Mouse (Mus musculus) hindbrain, embryonic 13.5 days (tissue): ENCODE data around the gene Lrmda. TPM values are rescaled to one million over a fixed set of nuclear protein-coding genes. Genes with fewer than 3 reads are reported as not detected.
A peak's percentile ranks its signal among the peaks of the same experiment; 100 is the strongest.

ENCODE experiments used
- ATAC-seq: fragments of 200-750 bp; cut with Nextera tagmentation; 2 replicates; pipeline ENCODE4 v1.8.0; 2017; ENCODE audit warnings: moderate TSS enrichment; ENCODE audit not compliant: low FRiP score
- H3K27ac ChIP-seq: fragments of 300-500 bp; sonication (generic); 2 replicates; pipeline ENCODE4 v1.5.1; 2015; ENCODE audit warnings: inconsistent platforms, mild to moderate bottlenecking, moderate library complexity
- H3K27me3 ChIP-seq: fragments of 300-500 bp; sonication (generic); 2 replicates; pipeline ENCODE4 v1.6.1; 2015; ENCODE audit warnings: mild to moderate bottlenecking, inconsistent platforms
- H3K36me3 ChIP-seq: fragments of 300-500 bp; sonication (generic); 2 replicates; pipeline ENCODE4 v1.6.1; 2015; ENCODE audit warnings: mild to moderate bottlenecking, inconsistent platforms
- H3K4me1 ChIP-seq: fragments of 300-500 bp; sonication (generic); replicated peaks from 2 replicates; pipeline ENCODE4 v1.6.1; 2015; ENCODE audit warnings: inconsistent platforms
- H3K4me2 ChIP-seq: fragments of 300-500 bp; sonication (generic); 2 replicates; pipeline ENCODE4 v1.6.1; 2015; ENCODE audit warnings: inconsistent platforms, mild to moderate bottlenecking, moderate library complexity
- H3K4me3 ChIP-seq: fragments of 300-500 bp; sonication (generic); 2 replicates; pipeline ENCODE4 v1.5.1; 2015; ENCODE audit warnings: mild to moderate bottlenecking, inconsistent platforms
- H3K9ac ChIP-seq: fragments of 300-500 bp; sonication (generic); 2 replicates; pipeline ENCODE4 v1.6.1; 2015; ENCODE audit warnings: mild to moderate bottlenecking, inconsistent platforms
- H3K9me3 ChIP-seq: fragments of 300-500 bp; sonication (generic); 2 replicates; pipeline ENCODE4 v1.6.1; 2016; ENCODE audit warnings: inconsistent platforms
- WGBS: fragments of 180-500 bp; shearing (Covaris S2); methylation state at CpG from one replicate; pipeline ENCODE4 v1.1.7; 2015; 5-methylcytosine and 5-hydroxymethylcytosine counted together
- polyA plus RNA-seq: library from polyadenylated mRNA; unstranded; fragments of >200 nt; fragmentation: Nextera tagmentation; extraction: Ambion mirVana; gene quantifications from 2 replicates; pipeline ENCODE4 v1.2.1, GENCODE M21; 2015

Lrmda gene
- polyA plus RNA-seq, 1 experiment from 2014 or later: 0.16 TPM

- Histone ChIP-seq H3K4me3 (no peak overlapping the region), H3K36me3 (no peaks in the 10 kb centered on the region), H3K27me3 (peaks cover 22% of the 10 kb centered on the region), H3K4me1 (peaks cover 42% of the 10 kb centered on the region), H3K9ac (no peak overlapping the region), H3K4me2 (no peak overlapping the region), H3K9me3 (no peaks in the 10 kb centered on the region), H3K27ac (no peak overlapping the region)
- 63% methylated on average over 8 of the region's 8 CpGs for WGBS
- no peak for ATAC-seq
Measured at GRCm38 (mm10) chr14:22154096-22154495, 134.6 kb downstream of the Lrmda start.

- no peak overlapping the region for H3K4me2 ChIP-seq
- H3K4me3 ChIP-seq: no peak overlapping the region
- H3K27ac ChIP-seq: no peak overlapping the region
- H3K4me1 ChIP-seq: peaks cover 42% of the 10 kb centered on the region
- no peaks in the 10 kb centered on the region for H3K36me3 ChIP-seq
- no peak overlapping the region for H3K9ac ChIP-seq
- H3K27me3 ChIP-seq: peaks cover 22% of the 10 kb centered on the region
- 22% methylated on average over 2 of the region's 2 CpGs for WGBS
- ATAC-seq: no peak
- no peaks in the 10 kb centered on the region for H3K9me3 ChIP-seq
Measured at GRCm38 (mm10) chr14:22155034-22155433, 135.5 kb downstream of the Lrmda start.

GRCm38 (mm10) chr14:22155512-22156026 is 136.1 kb downstream of the Lrmda start:
- Histone ChIP-seq H3K27me3 (peaks cover 22% of the 10 kb centered on the region), H3K4me2 (no peak overlapping the region), H3K9ac (no peak overlapping the region), H3K4me3 (no peak overlapping the region), H3K36me3 (no peaks in the 10 kb centered on the region), H3K27ac (no peak overlapping the region), H3K4me1 (peaks cover 42% of the 10 kb centered on the region), H3K9me3 (no peaks in the 10 kb centered on the region)
- no peak for ATAC-seq
- 22% methylated on average over 4 of the region's 4 CpGs for WGBS

GRCm38 (mm10) chr14:22156991-22157390 is 137.5 kb downstream of the Lrmda start:
- no peaks in the 10 kb centered on the region for H3K36me3 ChIP-seq
- no peak overlapping the region for H3K4me3 ChIP-seq
- H3K27me3 ChIP-seq: peaks cover 17% of the 10 kb centered on the region
- H3K9me3 ChIP-seq: no peaks in the 10 kb centered on the region
- H3K9ac ChIP-seq: no peak overlapping the region
- ATAC-seq: no peak
- WGBS: 66% methylated on average over 6 of the region's 6 CpGs
- peaks cover 37% of the 10 kb centered on the region for H3K4me1 ChIP-seq
- H3K27ac ChIP-seq: no peak overlapping the region
- H3K4me2 ChIP-seq: no peak overlapping the region

GRCm38 (mm10) chr14:22161416-22161815 is 141.9 kb downstream of the Lrmda start:
- H3K4me2 ChIP-seq: no peak overlapping the region
- H3K9me3 ChIP-seq: no peaks in the 10 kb centered on the region
- H3K27ac ChIP-seq: no peak overlapping the region
- H3K36me3 ChIP-seq: no peaks in the 10 kb centered on the region
- no peak for ATAC-seq
- peaks cover 8% of the 10 kb centered on the region; the same call in 1 of the 2 replicates for H3K27me3 ChIP-seq
- no peak overlapping the region for H3K4me3 ChIP-seq
- H3K4me1 ChIP-seq: no peaks in the 10 kb centered on the region
- no peak overlapping the region for H3K9ac ChIP-seq
- WGBS: 29% methylated on average over 3 of the region's 3 CpGs

- Histone ChIP-seq H3K4me2 (no peak overlapping the region), H3K9me3 (no peaks in the 10 kb centered on the region), H3K27ac (0 out of 2 replicates have a peak overlapping the region, but pooled peaks have one; percentile 79), H3K4me3 (no peak overlapping the region), H3K36me3 (no peaks in the 10 kb centered on the region), H3K4me1 (peaks cover 26% of the 10 kb centered on the region), H3K27me3 (no peaks in the 10 kb centered on the region), H3K9ac (no peak overlapping the region; the same call in 1 of the 2 replicates)
- ATAC-seq: no peak
- 51% methylated on average over 7 of the region's 7 CpGs for WGBS
Measured at GRCm38 (mm10) chr14:22167285-22167684, 147.8 kb downstream of the Lrmda start.

GRCm38 (mm10) chr14:22168077-22168794 is 148.7 kb downstream of the Lrmda start:
- H3K4me2 ChIP-seq: peak overlapping the region; percentile 41
- no peaks in the 10 kb centered on the region for H3K9me3 ChIP-seq
- no peak for ATAC-seq
- 25% methylated on average over 11 of the region's 11 CpGs for WGBS
- H3K9ac ChIP-seq: peak overlapping the region; percentile 53
- H3K4me1 ChIP-seq: peaks cover 26% of the 10 kb centered on the region
- peak overlapping the region; percentile 79 for H3K27ac ChIP-seq
- H3K36me3 ChIP-seq: no peaks in the 10 kb centered on the region
- no peak overlapping the region for H3K4me3 ChIP-seq
- H3K27me3 ChIP-seq: no peaks in the 10 kb centered on the region

- H3K4me1 ChIP-seq: peaks cover 26% of the 10 kb centered on the region
- H3K27ac ChIP-seq: peak overlapping the region; percentile 79
- peak overlapping the region; percentile 41 for H3K4me2 ChIP-seq
- H3K9ac ChIP-seq: peak overlapping the region; percentile 53
- no peaks in the 10 kb centered on the region for H3K36me3 ChIP-seq
- 17% methylated on average over 14 of the region's 14 CpGs for WGBS
- H3K27me3 ChIP-seq: no peaks in the 10 kb centered on the region
- H3K4me3 ChIP-seq: no peak overlapping the region
- ATAC-seq: peak; percentile 80
- no peaks in the 10 kb centered on the region for H3K9me3 ChIP-seq
Measured at GRCm38 (mm10) chr14:22168795-22169568, 149.5 kb downstream of the Lrmda start.

GRCm38 (mm10) chr14:22174757-22175156 is 155.2 kb downstream of the Lrmda start:
- Histone ChIP-seq H3K4me1 (peaks cover 8% of the 10 kb centered on the region), H3K9ac (no peak overlapping the region), H3K36me3 (no peaks in the 10 kb centered on the region), H3K27me3 (no peaks in the 10 kb centered on the region), H3K4me2 (no peak overlapping the region), H3K4me3 (no peak overlapping the region), H3K9me3 (no peaks in the 10 kb centered on the region), H3K27ac (no peak overlapping the region)
- WGBS: 59% methylated on average over 9 of the region's 9 CpGs
- no peak for ATAC-seq

GRCm38 (mm10) chr14:22179761-22180160 is 160.2 kb downstream of the Lrmda start:
- 74% methylated on average over 2 of the region's 2 CpGs for WGBS
- ATAC-seq: no peak
- no peak overlapping the region for H3K4me3 ChIP-seq

GRCm38 (mm10) chr14:22181508-22181907 is 162.0 kb downstream of the Lrmda start:
- no peak overlapping the region for H3K9ac ChIP-seq
- 81% methylated on average over 5 of the region's 6 CpGs for WGBS
- no peaks in the 10 kb centered on the region for H3K27me3 ChIP-seq
- H3K4me3 ChIP-seq: no peak overlapping the region
- no peak overlapping the region for H3K4me2 ChIP-seq
- no peak overlapping the region for H3K27ac ChIP-seq
- H3K9me3 ChIP-seq: no peaks in the 10 kb centered on the region
- no peak for ATAC-seq
- H3K4me1 ChIP-seq: no peaks in the 10 kb centered on the region
- H3K36me3 ChIP-seq: no peaks in the 10 kb centered on the region

More at GRCm38 (mm10) chr14:22179761-22180160, 160.2 kb downstream of the Lrmda start:
- no peaks in the 10 kb centered on the region for H3K9me3 ChIP-seq
- no peak overlapping the region for H3K4me2 ChIP-seq
- no peaks in the 10 kb centered on the region for H3K27me3 ChIP-seq
- no peaks in the 10 kb centered on the region for H3K36me3 ChIP-seq
- H3K4me1 ChIP-seq: peaks cover 8% of the 10 kb centered on the region
- H3K27ac ChIP-seq: no peak overlapping the region
- no peak overlapping the region for H3K9ac ChIP-seq

- Histone ChIP-seq H3K36me3 (no peaks in the 10 kb centered on the region), H3K9me3 (no peaks in the 10 kb centered on the region), H3K27ac (no peak overlapping the region), H3K27me3 (no peaks in the 10 kb centered on the region), H3K4me1 (no peaks in the 10 kb centered on the region), H3K4me2 (no peak overlapping the region), H3K4me3 (no peak overlapping the region), H3K9ac (no peak overlapping the region)
- ATAC-seq: no peak
- WGBS: 85% methylated on average over 3 of the region's 3 CpGs
Measured at GRCm38 (mm10) chr14:22183195-22183594, 163.7 kb downstream of the Lrmda start.
